Mouse (Mus musculus) heart, postnatal 14 days (tissue): ENCODE measurements at regions not wholly inside any gene's neighbourhood (a gene's known extent, or its start where the extent isn't known, plus 50 kb on each side); places are given as distances from the start of the nearest gene placed in this dataset.

Source experiments
- DNase-seq, 2 experiments: peaks; one replicate each; pipeline ENCODE4 v3.0.0; 2021 to 2022
- intact Hi-C: fragments of 180-260 bp; cut with DNase I; formaldehyde crosslinking; loops from one replicate; pipeline ENCODE4 v1.15.1; 2025

DNA sequence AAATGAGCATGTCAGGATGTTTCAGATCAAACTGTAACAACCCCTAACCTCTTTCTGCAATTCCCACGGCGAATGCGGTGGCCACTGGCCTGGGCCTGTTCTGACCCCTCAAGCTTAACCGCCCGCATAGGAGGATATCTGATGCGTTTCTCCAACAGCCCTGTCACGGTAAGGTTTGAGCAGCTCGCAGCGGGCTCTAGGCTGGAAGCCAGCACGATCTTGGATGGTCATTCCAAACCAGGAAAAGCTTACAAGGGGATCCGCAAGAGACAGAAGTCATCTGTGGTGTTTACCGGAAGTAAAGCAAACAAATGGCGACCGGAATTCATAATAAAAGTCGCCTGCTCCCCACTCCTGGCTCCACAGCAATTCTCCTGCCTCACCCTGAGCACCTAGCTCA, 281.7 kb downstream of the Pdcd6ip start:
- intact Hi-C loops, result no loop called here
- no peak for DNase-seq

DNA sequence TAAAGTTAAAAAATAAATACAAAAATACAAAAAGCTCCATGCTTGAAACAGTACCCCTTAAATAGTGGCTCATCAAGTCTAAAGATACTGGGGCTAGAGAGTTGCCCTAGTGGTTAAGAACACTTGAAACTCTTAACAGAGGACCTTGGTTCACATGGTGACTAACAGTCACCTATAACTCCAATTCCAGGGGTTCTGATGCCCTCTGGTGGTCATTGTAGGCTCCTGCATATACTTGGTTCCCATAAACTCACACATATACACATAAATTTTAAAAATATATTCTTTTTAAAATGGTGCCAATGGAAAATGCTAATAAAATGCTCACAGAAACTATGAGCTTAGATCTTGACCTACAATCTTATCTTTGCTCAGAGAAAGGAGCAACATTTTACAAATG, 286.4 kb downstream of the Pdcd6ip start:
- intact Hi-C loops, result loop anchor here (2.0 kb wide), 1 partner anchor 207 kb away; no protein-coding TSS in a partner anchor

DNA sequence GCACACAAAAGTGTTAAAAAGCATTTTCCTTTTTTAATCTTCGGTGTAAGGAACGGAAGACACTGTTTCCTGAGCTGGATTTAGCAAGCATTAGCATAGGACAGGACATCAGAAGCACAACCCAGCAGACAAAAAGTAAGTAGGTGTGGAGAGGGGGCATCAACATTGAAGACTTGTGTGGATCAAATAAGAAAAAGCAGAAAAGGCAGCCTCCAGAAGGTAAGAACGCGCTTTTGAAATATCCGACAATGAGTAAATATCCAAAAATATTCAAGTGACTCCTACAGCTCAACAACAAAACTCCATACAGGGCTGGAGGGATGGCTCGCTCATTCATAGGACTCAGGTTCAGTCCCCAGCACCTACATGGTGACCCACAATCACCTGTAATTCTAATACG, 286.9 kb downstream of the Pdcd6ip start:
- DNase-seq, result no peak
- intact Hi-C loops, result loop anchor here (2.0 kb wide), 1 partner anchor 208 kb away; no protein-coding TSS in a partner anchor

More for the DNA sequence above, 286.4 kb downstream of the Pdcd6ip start:
- DNase-seq, result no peak

DNA sequence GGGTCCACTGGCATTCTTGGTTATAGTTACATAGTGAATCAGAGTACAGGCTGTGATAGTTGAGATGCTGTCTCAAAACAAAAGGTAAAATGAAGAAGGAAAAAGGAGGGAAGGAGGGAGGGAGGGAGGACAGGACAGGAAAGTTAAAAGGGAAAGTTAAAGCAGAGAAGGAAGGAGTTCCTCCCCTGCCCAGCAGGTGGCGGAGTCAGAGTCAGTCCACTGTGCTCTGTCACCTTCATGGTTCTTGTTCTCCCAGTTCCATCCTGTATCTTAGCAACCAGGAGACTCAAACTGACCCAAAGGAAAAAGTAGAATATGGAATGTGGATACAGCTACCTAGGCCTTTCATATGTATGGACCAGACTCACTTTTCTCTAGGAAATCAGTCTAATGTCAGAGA, 288.3 kb downstream of the Pdcd6ip start:
- intact Hi-C loops, result loop anchor here (2.0 kb wide), 1 partner anchor 209 kb away; no protein-coding TSS in a partner anchor
- DNase-seq, result peak; percentile 4 to 9

DNA sequence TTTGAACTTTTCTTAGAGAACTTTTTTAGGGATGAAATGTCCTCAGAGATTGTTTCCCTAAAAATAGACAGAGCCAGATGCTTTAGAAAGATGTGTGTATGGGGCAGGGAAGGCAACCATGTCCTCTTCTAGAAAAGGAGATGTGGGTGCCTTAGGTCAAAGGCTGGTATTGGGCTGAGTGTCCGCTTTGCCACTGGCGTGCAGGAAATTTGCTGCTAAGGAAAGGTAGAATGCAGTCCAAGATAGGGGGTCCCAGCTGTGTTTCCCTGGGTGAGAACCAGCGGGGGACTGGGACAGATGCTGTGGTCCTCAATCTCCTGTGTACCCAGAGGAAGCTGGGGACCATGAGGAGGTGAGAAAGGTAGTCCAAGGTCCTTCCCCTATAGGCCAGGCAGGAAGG, 291.0 kb downstream of the Pdcd6ip start:
- DNase-seq, result no peak
- intact Hi-C loops, result no loop called here

GRCm38 (mm10) chr9:113415511-113415931, 292.5 kb downstream of the Pdcd6ip start:
- DNase-seq, result no peak
- intact Hi-C loops, result no loop called here

- intact Hi-C loops, result no loop called here
- no peak for DNase-seq
These were observed 293.4 kb downstream of the Pdcd6ip start for GRCm38 (mm10) chr9:113414690-113415089.

- no peak for DNase-seq
- intact Hi-C loops, result no loop called here
These were observed 294.2 kb downstream of the Pdcd6ip start for GRCm38 (mm10) chr9:113413851-113414250.

DNA sequence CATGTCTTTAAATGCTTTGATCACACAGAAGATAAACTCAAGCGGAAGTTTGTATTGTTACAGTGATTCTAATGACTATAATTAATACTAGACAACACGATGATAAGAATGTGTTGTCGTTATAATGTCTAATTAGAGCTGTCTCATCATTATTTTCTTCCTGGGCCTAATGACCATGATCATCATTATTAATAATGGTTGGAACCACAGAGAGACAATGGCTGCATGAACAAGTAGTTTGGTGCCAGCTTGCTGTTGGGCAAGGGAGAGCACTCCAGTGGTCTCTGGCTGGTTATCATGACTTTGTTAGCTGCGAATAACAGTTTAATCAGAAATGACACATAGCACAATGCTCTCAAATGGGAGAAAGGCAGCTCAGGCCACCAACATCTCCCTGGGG, 296.4 kb downstream of the Pdcd6ip start:
- DNase-seq, result no peak
- intact Hi-C loops, result no loop called here

- no peak for DNase-seq
- intact Hi-C loops, result no loop called here
These were observed 299.5 kb downstream of the Pdcd6ip start for GRCm38 (mm10) chr9:113408521-113408920.

- intact Hi-C loops, result no loop called here
- DNase-seq, result no peak
These were observed 313.7 kb downstream of the Pdcd6ip start for GRCm38 (mm10) chr9:113394320-113394719.

DNA sequence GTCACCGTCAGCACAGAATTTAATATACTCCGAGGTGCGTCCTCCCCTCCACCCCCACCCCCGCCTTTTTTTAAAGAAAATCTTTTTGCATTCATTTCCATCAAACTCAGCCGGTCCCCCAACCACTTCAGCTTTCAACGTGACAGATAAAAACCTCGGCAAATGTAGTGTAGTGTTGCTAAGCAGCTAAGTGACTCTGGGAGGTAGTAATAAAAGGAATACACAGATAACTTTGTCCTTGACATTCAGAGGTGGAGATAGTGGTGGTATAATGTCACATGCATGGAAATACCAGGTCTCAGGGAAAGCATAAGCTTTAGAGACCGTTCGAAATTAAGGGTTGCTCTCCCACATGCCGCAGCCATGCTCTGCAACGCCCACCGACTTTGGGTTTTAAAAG, 320.7 kb downstream of the Pdcd6ip start:
- intact Hi-C loops, result no loop called here
- DNase-seq, result no peak

DNA sequence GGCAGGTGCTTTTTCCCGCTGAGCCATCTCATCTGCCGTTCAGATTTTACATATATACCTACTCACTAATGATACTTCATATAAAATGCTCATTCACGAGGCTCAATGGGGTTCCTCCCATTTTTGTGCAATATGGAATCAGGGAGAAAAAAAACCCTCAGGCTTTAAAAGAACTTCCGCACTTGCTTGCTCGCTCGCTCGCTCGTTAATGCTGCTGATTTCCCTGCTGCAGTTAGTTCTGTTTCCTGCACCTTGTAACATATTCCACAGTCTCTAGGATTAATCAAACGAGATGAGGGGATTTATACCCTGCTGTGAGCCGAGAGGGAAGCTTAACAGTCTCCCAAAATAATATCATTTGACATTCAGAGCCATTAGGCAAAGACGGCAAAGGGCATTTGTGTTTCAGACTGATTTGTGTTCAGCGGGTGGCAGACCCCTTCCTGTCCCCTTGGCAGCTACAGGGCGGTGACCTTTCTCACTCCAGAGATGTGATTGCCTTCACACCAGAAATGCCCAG, 326.4 kb downstream of the Pdcd6ip start:
- intact Hi-C loops, result no loop called here
- no peak for DNase-seq

DNA sequence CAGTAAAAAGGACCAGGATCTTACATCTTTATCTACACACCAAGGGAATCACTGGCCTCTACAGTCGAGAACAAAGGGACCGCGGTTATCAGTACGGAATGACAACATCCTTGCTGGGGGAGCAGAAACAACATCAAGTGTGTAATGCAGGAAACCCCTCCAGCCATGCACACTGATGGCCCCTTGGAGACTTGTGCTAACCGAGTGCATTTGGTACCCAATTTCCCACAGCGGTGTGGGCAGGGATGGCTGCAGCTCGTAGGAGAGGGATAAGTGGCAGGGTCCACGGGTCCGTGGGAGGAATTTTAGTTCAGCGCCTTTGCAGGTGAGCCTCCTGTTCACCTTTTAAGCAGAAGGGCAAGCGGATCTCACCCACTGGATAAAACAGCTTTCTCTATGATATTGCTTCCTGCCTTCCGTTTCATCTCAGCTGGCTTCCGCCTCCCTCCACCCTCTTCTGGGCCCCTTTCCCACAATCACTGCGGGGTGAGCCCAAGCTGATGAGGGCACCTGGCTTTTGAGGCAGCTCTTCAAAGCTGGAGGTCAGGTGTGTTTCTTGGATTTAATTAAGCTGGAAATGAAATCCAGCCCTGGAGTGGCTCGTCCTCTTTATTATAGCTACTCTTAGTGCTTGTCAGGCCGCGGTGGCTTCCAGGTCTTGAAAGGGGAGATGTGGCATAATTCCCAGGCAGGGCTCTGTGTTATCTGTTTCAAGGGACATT, 327.5 kb downstream of the Pdcd6ip start:
- intact Hi-C loops, result no loop called here
- DNase-seq, result no peak

GRCm38 (mm10) chr9:113378525-113378924, 329.5 kb downstream of the Pdcd6ip start:
- intact Hi-C loops, result no loop called here

DNA sequence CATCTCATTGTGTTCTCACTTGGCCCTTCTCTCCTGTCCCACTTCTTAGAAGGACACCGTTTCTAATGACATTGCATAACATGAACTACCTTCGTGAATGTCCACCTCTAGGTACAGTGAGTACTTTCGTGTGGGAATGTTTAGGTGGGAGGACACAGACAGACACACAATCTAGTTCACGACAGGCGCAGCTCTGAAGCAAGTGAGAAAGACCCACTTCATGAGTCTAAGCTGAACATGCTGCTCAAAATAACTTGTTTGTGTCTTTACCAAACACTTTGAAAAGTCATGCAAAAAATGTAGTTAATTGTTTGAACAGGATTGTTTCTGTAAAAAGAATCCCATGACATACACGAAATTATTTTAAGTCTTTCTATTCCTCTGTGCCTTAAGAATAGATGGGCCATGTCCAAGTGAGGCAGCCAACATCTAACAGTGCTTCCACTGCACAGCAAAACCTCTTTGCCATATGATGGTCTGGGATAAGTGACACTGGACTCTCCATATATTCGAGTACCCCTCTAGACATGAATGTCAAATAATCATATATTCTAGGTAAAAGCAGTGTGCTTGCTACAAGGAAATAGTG, 336.2 kb downstream of the Pdcd6ip start:
- no peak for DNase-seq
- intact Hi-C loops, result no loop called here

More at GRCm38 (mm10) chr9:113378525-113378924, 329.5 kb downstream of the Pdcd6ip start:
- DNase-seq, result no peak

- peak in 1 of 2 experiments; percentile 12 for DNase-seq
- intact Hi-C loops, result no loop called here
These were observed 360.1 kb downstream of the Pdcd6ip start for GRCm38 (mm10) chr9:113347942-113348341.

DNA sequence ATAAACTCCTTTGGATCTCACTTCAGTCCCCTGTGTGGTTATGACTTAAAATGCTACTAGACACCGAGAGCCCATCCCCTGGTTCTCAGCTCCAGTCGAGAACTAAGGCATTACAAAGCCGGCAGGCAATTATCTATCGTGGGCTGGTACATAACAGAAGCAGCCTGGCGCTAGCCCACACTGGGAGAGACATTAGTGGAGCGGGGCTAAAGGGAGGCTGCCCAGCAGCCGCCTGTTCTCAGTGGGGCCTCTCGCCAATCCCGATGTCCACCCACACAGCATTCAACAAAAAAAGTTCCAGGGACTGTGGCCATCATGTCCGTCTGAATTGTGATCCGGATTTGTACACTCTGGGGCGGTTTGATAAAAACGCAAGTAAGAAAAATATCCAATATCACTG, 361.5 kb downstream of the Pdcd6ip start:
- intact Hi-C loops, result no loop called here
- no peak for DNase-seq

DNA sequence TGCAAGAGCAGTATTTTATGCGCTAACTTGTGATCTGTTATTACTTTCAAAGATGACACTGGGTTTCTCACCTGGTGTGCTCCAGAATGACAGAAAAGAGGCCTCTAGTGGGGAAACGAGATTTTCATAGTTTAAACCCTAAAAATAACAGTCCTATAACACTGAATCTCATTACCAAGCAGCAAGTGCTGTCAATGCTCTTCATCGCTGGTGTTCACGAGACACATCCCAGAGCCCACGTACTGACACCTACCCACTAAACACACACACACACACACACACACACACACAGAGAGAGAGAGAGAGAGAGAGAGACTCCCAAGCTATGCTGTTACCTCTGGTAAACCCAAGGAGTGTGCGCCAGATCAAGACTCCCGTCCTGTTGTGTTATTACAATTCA, 365.9 kb downstream of the Pdcd6ip start:
- intact Hi-C loops, result no loop called here
- no peak for DNase-seq

- intact Hi-C loops, result no loop called here
- no peak for DNase-seq
These were observed 367.2 kb downstream of the Pdcd6ip start for GRCm38 (mm10) chr9:113340838-113341237.

GRCm38 (mm10) chr9:113340036-113340435, 368.0 kb downstream of the Pdcd6ip start:
- DNase-seq, result no peak
- intact Hi-C loops, result no loop called here

DNA sequence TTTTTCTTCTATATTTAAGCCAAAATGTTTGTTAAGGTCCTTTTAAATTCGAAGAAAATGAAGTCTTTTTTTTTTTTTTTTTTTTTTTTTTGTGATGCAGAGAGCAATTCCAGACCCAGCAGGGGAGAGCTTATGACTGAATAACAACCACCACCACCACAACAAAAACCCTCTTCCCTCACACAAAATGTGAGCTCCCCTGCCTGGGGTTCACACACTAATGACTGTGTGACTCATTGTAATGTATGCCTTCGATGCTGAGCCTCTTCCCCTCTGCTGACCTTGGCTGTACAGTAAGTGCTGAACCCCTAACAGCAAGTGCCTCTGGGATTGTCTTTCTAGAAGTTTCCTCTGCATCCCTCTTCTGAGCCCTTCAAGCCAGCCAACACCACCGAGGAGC, 383.6 kb downstream of the Pdcd6ip start:
- no peak for DNase-seq
- intact Hi-C loops, result no loop called here
